Mouse (Mus musculus): Measurements from ENCODE around the gene Gm28710.

Gm28710 gene

GRCm38 (mm10) chr5:16791243-16791860 is at the start of gene Gm28710:
Gm28710 (plus strand) TSS chr5:16791810.
- DNase-seq (ENCODE audit: low read depth, low spot score): no peak

GRCm38 (mm10) chr5:16777176-16777575 is 14.4 kb upstream of the Gm28710 start:
- peak; percentile 82 for DNase-seq (ENCODE audit: low read depth, low spot score)

- DNase-seq (ENCODE audit: low read depth, low spot score): peak; percentile 74
These were observed 12.9 kb upstream of the Gm28710 start for GRCm38 (mm10) chr5:16778610-16779172.

GRCm38 (mm10) chr5:16785627-16786026 is 6.0 kb upstream of the Gm28710 start:
- no peak for DNase-seq (ENCODE audit: low read depth, low spot score)

GRCm38 (mm10) chr5:16794972-16795371 is 3.4 kb downstream of the Gm28710 start:
- DNase-seq (ENCODE audit: low read depth, low spot score): peak; percentile 88

- no peak for DNase-seq (ENCODE audit: low read depth, low spot score)
These were observed 11.1 kb downstream of the Gm28710 start for GRCm38 (mm10) chr5:16802726-16803125.

GRCm38 (mm10) chr5:16838991-16839390 is 47.4 kb downstream of the Gm28710 start:
- DNase-seq (ENCODE audit: low read depth, low spot score): no peak

- DNase-seq (ENCODE audit: low read depth, low spot score): peak; percentile 89
These were observed 77.8 kb downstream of the Gm28710 start for GRCm38 (mm10) chr5:16869309-16869915.

- DNase-seq (ENCODE audit: low read depth, low spot score): peak; percentile 52
These were observed 102.6 kb downstream of the Gm28710 start for GRCm38 (mm10) chr5:16894161-16894560.

GRCm38 (mm10) chr5:16919791-16920190 is 128.2 kb downstream of the Gm28710 start:
- DNase-seq (ENCODE audit: low read depth, low spot score): no peak

- no peak for DNase-seq (ENCODE audit: low read depth, low spot score)
These were observed 130.9 kb downstream of the Gm28710 start for GRCm38 (mm10) chr5:16922473-16922872.
